ENCODE assay signal across 9 mouse cellular contexts in the genomic region with DNA sequence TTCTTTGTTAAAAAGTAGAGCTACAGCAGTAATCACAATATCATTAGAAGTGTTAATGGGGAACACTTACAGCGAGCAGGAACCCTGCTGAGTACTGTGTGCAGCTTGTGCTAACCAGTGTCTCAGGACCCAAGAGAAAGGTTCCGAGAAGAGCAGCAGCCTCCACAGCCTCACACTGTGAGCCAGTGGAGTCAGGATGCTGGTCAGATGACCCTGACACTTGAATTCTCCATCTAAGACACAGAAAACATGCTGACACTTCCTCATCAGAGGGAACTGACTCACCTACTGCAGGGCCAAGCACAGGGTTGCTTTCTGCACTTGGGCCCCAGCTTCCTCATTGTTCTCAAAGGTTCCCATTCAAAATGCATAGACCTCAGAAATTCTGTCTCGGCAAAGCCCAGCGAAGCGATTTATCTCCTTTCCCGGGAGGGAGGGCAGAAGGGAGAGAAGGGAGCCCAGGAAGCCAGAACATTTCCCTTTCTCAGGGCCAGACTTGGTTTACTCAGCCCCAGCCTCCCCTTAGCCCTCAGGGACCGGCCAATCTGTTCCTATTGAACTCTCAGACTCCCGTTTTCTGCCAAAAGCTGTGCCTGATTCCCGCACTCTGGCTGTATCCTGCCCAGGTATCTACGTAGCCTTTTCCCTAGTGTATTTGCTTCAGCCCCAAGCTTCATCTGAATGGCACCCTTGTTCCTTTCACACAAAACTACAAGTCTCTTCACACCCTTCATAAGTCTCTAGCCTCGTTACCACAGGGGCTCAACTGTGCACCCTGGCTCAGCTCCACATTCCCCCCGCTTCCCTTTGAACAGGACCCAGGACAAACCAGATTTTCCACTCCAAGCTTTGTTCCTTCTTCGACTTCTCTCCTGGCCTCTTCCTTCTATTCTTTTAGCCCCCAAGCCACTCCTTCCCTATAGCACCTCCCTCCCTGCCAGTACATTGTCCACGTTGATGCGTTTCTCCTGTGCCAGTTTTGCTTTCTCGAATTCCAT. TPM values are rescaled to one million over a fixed set of nuclear protein-coding genes. Genes with fewer than 3 reads are reported as not detected.
A peak's percentile ranks its signal among the peaks of the same experiment; 100 is the strongest.
DNase-seq lines count a peak whose midpoint lies in the region; ATAC-seq and TF ChIP-seq lines count a peak whose summit lies in the region.
"Had no signal": no experiment of that assay in that cellular context is flagged by ENCODE, and none has a peak within 500 bp of the region (broad histone marks: within the 10 kb centered on the region; RNA-seq: fewer than 3 reads in every experiment).

No protein-coding gene starts in this region.

- no peaks in the 10 kb centered on the region for H3K79me2 ChIP-seq in CH12.LX (replicated peaks; ENCODE audit: control insufficient read depth, extremely low read depth, insufficient read depth, poor library complexity, severe bottlenecking)

- DNase-seq in heart, postnatal 0 days (ENCODE audit: low spot score): no peak
- DNase-seq in CH12.LX (ENCODE audit: extremely low read depth): peak; percentile 59
- DNase-seq in brain, adult 2 months (ENCODE audit: low read depth, low spot score): peak; percentile 47
- peak; percentile 39 to 48 for DNase-seq in lung, postnatal 4 days
- DNase-seq in right cerebral cortex, adult 18-20 months: no peak
- no peak for DNase-seq in hindbrain, embryonic 10.5 days (ENCODE audit: low spot score)

- no peak for ATAC-seq in heart, postnatal 0 days (ENCODE audit: insufficient read depth, low read depth)
- no peak for ATAC-seq in heart, embryonic 12.5 days (ENCODE audit: insufficient number of reproducible peaks, low FRiP score)
- no peak for ATAC-seq in inflammation-experienced regulatory T-cells, adult 6 months

- no peak for TF ChIP-seq CTCF in heart, postnatal 0 days (IDR thresholded peaks at IDR 0.05; ENCODE audit: low read depth)
- TF ChIP-seq CTCF in CH12.LX (conservative IDR thresholded peaks at IDR 0.05 in 1 of 2, IDR thresholded peaks at IDR 0.05 in 1 of 2; ENCODE audit: low read depth in 2 of 2, low read length in 2 of 2): no peak

- H3K9me3 ChIP-seq in heart, postnatal 0 days (replicated peaks; ENCODE audit: control insufficient read depth, low read length): no peaks in the 10 kb centered on the region
- H3K9me3 ChIP-seq in heart, embryonic 12.5 days (replicated peaks): no peaks in the 10 kb centered on the region
- no peaks in the 10 kb centered on the region for H3K9me3 ChIP-seq in CH12.LX (replicated peaks; ENCODE audit: low read length)
- no peaks in the 10 kb centered on the region for H3K9me3 ChIP-seq in hindbrain, embryonic 10.5 days
- H3K9me3 ChIP-seq: limb, embryonic 15.5 days had no signal

- H3K4me2 ChIP-seq in heart, postnatal 0 days (ENCODE audit: low read depth, low read length): no peak overlapping the region
- H3K4me2 ChIP-seq in heart, embryonic 12.5 days: no peak overlapping the region
- H3K4me2 ChIP-seq in CH12.LX (ENCODE audit: insufficient read depth, low read depth, poor library complexity, severe bottlenecking): no peak overlapping the region
- H3K4me2 ChIP-seq: limb, embryonic 15.5 days had no signal

- H3K4me3 ChIP-seq in heart, postnatal 0 days (ENCODE audit: low read depth, low read length): no peak overlapping the region
- no peak overlapping the region for H3K4me3 ChIP-seq in heart, embryonic 12.5 days
- no peak overlapping the region for H3K4me3 ChIP-seq in CH12.LX (replicated peaks in 1 of 3; ENCODE audit: low read depth in 2 of 3, low read length in 2 of 3, poor library complexity in 1 of 3)
- no peak overlapping the region for H3K4me3 ChIP-seq in hindbrain, embryonic 10.5 days
- H3K4me3 ChIP-seq: limb, embryonic 15.5 days had no signal

- no peak overlapping the region for H3K9ac ChIP-seq in heart, postnatal 0 days (replicated peaks; ENCODE audit: low read depth, low read length)
- H3K9ac ChIP-seq in heart, embryonic 12.5 days: no peak overlapping the region
- no peak overlapping the region for H3K9ac ChIP-seq in CH12.LX (ENCODE audit: insufficient read depth, low read depth)
- H3K9ac ChIP-seq: limb, embryonic 15.5 days had no signal

- peaks cover 19% of the 10 kb centered on the region for H3K4me1 ChIP-seq in heart, postnatal 0 days (ENCODE audit: control insufficient read depth, insufficient read depth)
- peaks cover 34% of the 10 kb centered on the region for H3K4me1 ChIP-seq in heart, embryonic 12.5 days (replicated peaks)
- peaks cover 12 to 34% of the 10 kb centered on the region in 2 experiments; a peak in 3 of 4 replicates for H3K4me1 ChIP-seq in CH12.LX (ENCODE audit: control insufficient read depth in 1 of 2, insufficient read depth in 2 of 2)
- H3K4me1 ChIP-seq in hindbrain, embryonic 10.5 days (replicated peaks): peaks cover 19% of the 10 kb centered on the region

- no peak for TF ChIP-seq RAD21 in CH12.LX (IDR thresholded peaks at IDR 0.05; ENCODE audit: low read depth, low read length)

- H3K27me3 ChIP-seq in heart, postnatal 0 days (ENCODE audit: control insufficient read depth, insufficient read depth, low read length): no peaks in the 10 kb centered on the region
- no peaks in the 10 kb centered on the region for H3K27me3 ChIP-seq in heart, embryonic 12.5 days (replicated peaks)
- no peaks in the 10 kb centered on the region for H3K27me3 ChIP-seq in CH12.LX (replicated peaks)
- H3K27me3 ChIP-seq in hindbrain, embryonic 10.5 days (ENCODE audit: insufficient read depth, poor library complexity, severe bottlenecking): no peaks in the 10 kb centered on the region
- H3K27me3 ChIP-seq: limb, embryonic 15.5 days had no signal

- in situ Hi-C loops in CH12.LX (cut with MboI; ENCODE audit: low pct_ligation_motif_present, low pct_unique_long_range_greater_than_20kb, low sequenced_read_pairs): no loop called here

- TF ChIP-seq EP300 in heart, postnatal 0 days (IDR thresholded peaks at IDR 0.05; ENCODE audit: low read depth): no peak
- no peak for TF ChIP-seq EP300 in CH12.LX (IDR thresholded peaks at IDR 0.05; ENCODE audit: low read length)

- H3K36me3 ChIP-seq in heart, postnatal 0 days (replicated peaks; ENCODE audit: control insufficient read depth, insufficient read depth, low read length): no peaks in the 10 kb centered on the region
- no peaks in the 10 kb centered on the region for H3K36me3 ChIP-seq in heart, embryonic 12.5 days
- no peaks in the 10 kb centered on the region for H3K36me3 ChIP-seq in CH12.LX (replicated peaks in 1 of 2; ENCODE audit: control insufficient read depth in 1 of 2, insufficient read depth in 1 of 2, low read length in 1 of 2)
- no peaks in the 10 kb centered on the region for H3K36me3 ChIP-seq in hindbrain, embryonic 10.5 days
- H3K36me3 ChIP-seq: limb, embryonic 15.5 days had no signal

- WGBS in heart, postnatal 0 days: 65% methylated on average over 16 of the region's 16 CpGs
- 56% methylated on average over 16 of the region's 16 CpGs for WGBS in heart, embryonic 12.5 days
- 52% methylated on average over 16 of the region's 16 CpGs for WGBS in hindbrain, embryonic 10.5 days

- TF ChIP-seq POLR2A in CH12.LX (IDR thresholded peaks at IDR 0.05; ENCODE audit: low read depth, low read length): no peak

- dilution Hi-C loops in CH12.LX (cut with MboI; ENCODE audit: extremely low pct_ligation_motif_present, extremely low pct_unique_long_range_greater_than_20kb, low sequenced_read_pairs): no loop called here

- 0 out of 2 replicates have a peak overlapping the region, but pooled peaks have one; percentile 13 for H3K27ac ChIP-seq in heart, postnatal 0 days (ENCODE audit: low read depth)
- H3K27ac ChIP-seq in heart, embryonic 12.5 days (ENCODE audit: poor library complexity, severe bottlenecking): no peak overlapping the region
- H3K27ac ChIP-seq in CH12.LX (ENCODE audit: insufficient read depth, low read depth): no peak overlapping the region
- H3K27ac ChIP-seq in hindbrain, embryonic 10.5 days: no peak overlapping the region; the same call in 1 of the 2 replicates
- H3K27ac ChIP-seq: limb, embryonic 15.5 days had no signal

TF ChIP-seq in CH12.LX, 34 proteins besides CTCF, POLR2A, EP300 and RAD21:
- TF ChIP-seq SMC3 (IDR thresholded peaks at IDR 0.05; ENCODE audit: low read depth, low read length): no peak
- 0 out of 2 replicates have a peak, but pooled peaks have one; percentile 33 for TF ChIP-seq ELF1 (IDR thresholded peaks at IDR 0.05; ENCODE audit: low read depth, low read length)

RNA-seq across cellular contexts. Expression of a gene that starts 21.2 kb away (rescaled TPM):
- total RNA-seq in heart, postnatal 0 days (2014; rRNA removed; ENCODE audit: low replicate concordance): not detected in 2 replicates
- polyA plus RNA-seq in heart, postnatal 0 days (2015; fragmentation: Nextera tagmentation; extraction: Ambion mirVana): not detected in 2 replicates
- polyA plus RNA-seq in heart, embryonic 12.5 days (2016; fragmentation: Nextera tagmentation; extraction: Ambion mirVana): not detected in 2 replicates
- total RNA-seq in CH12.LX (2012; rRNA removed) (not detected in 2 replicates), CH12.LX (2014; rRNA removed) (not detected in 2 replicates)
- not detected in 2 replicates for polyA plus RNA-seq in CH12.LX (2012; ENCODE audit: insufficient read length, low read depth)
- polyA plus RNA-seq in inflammation-experienced regulatory T-cells, adult 6 months (2017; shearing (Covaris generic)): not detected
- not detected in 2 replicates for polyA plus RNA-seq in hindbrain, embryonic 10.5 days (2016; fragmentation: Nextera tagmentation; extraction: Ambion mirVana)

Comparison
In these comparisons a context has a peak if more than half of its experiments do, and no peak if none do; other contexts are left out.
1. DNase-seq: peak in CH12.LX (single experiment), brain, adult 2 months (single experiment) and lung, postnatal 4 days (2 of 2); none in heart, postnatal 0 days (single experiment), right cerebral cortex, adult 18-20 months (single experiment) and hindbrain, embryonic 10.5 days (single experiment).